Mouse (Mus musculus) midbrain, embryonic 16.5 days (tissue): ENCODE measurements around the gene Slc25a13. TPM values are rescaled to one million over a fixed set of nuclear protein-coding genes. Genes with fewer than 3 reads are reported as not detected.
"Not testable (repeated sequence)": the region's sequence is repeated elsewhere in the genome, so short reads cannot be mapped to it uniquely, and the experiment has no call there.

Experiments used
- ATAC-seq: fragments of 200-750 bp; cut with Nextera tagmentation; 2 replicates; pipeline ENCODE4 v1.8.0; 2017; ENCODE audit warnings: moderate TSS enrichment
- H3K27ac ChIP-seq: fragments of 300-500 bp; sonication (generic); 2 replicates; pipeline ENCODE4 v1.5.1; 2014; ENCODE audit warnings: mild to moderate bottlenecking, low read length, mixed read lengths
- H3K27me3 ChIP-seq: fragments of 300-500 bp; sonication (generic); 2 replicates; pipeline ENCODE4 v1.6.1; 2014; ENCODE audit warnings: low read depth, low read length, mixed read lengths; ENCODE audit not compliant: control insufficient read depth, insufficient read depth
- H3K36me3 ChIP-seq: fragments of 300-500 bp; sonication (generic); 2 replicates; pipeline ENCODE4 v1.6.1; 2014; ENCODE audit warnings: mild to moderate bottlenecking, low read length, moderate library complexity, mixed read lengths; ENCODE audit not compliant: control insufficient read depth, insufficient read depth
- H3K4me1 ChIP-seq: fragments of 300-500 bp; sonication (generic); 2 replicates; pipeline ENCODE4 v1.6.1; 2014; ENCODE audit warnings: mild to moderate bottlenecking, low read length, mixed read lengths; ENCODE audit not compliant: control insufficient read depth, insufficient read depth
- H3K4me2 ChIP-seq: fragments of 300-500 bp; sonication (generic); 2 replicates; pipeline ENCODE4 v1.6.1; 2014; ENCODE audit warnings: mild to moderate bottlenecking, low read length, mixed read lengths
- H3K4me3 ChIP-seq: fragments of 300-500 bp; sonication (generic); 2 replicates; pipeline ENCODE4 v1.5.1; 2014; ENCODE audit warnings: low read depth, mild to moderate bottlenecking, low read length, moderate library complexity, mixed read lengths
- H3K9ac ChIP-seq: fragments of 300-500 bp; sonication (generic); 2 replicates; pipeline ENCODE4 v1.6.1; 2014; ENCODE audit warnings: low read depth, low read length, mixed read lengths
- H3K9me3 ChIP-seq: fragments of 300-500 bp; sonication (generic); replicated peaks from 2 replicates; pipeline ENCODE4 v1.6.1; 2014; ENCODE audit warnings: mild to moderate bottlenecking, low read length, mixed read lengths; ENCODE audit not compliant: control insufficient read depth, poor library complexity, severe bottlenecking
- WGBS: fragments of 180-500 bp; shearing (Covaris S2); extraction: QIAGEN DNeasy Blood & Tissue Kit; methylation state at CpG from one replicate; pipeline ENCODE4 v1.1.7; 2014; 5-methylcytosine and 5-hydroxymethylcytosine counted together
- polyA plus RNA-seq: library from polyadenylated mRNA; unstranded; fragments of >200 nt; fragmentation: Nextera tagmentation; extraction: Ambion mirVana; gene quantifications from 2 replicates; pipeline ENCODE4 v1.2.1, GENCODE M21; 2015

Slc25a13 gene
- polyA plus RNA-seq, 1 experiment from 2014 or later, result 3.8 TPM

DNA sequence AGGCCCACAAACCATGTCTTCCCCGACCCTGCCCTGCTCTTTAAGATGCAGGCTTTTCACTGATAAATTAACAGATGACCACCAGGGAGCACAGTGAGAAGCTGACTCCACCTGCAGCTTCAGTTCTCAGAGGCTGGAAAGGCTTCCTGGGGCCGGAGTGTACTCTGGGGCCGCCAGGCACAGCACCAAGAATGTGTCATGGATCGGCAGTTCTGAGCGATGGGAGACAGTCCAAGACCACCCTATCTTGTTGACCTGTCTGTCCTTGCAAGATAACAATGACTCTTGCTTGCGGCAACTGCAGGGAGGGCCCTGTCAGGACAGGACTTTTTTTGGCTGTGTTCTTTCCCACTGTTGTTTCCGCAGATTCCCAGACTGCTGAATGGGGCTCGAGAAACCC lies 33.4 kb downstream of the Slc25a13 start:
- Histone ChIP-seq H3K9me3 (no peaks in the 10 kb centered on the region), H3K27ac (no peak overlapping the region), H3K9ac (no peak overlapping the region), H3K4me1 (no peaks in the 10 kb centered on the region), H3K4me3 (no peak overlapping the region), H3K27me3 (no peaks in the 10 kb centered on the region), H3K4me2 (no peak overlapping the region), H3K36me3 (no peaks in the 10 kb centered on the region)
- ATAC-seq, result no peak
- WGBS, result 58% methylated on average over 8 of the region's 8 CpGs

GRCm38 (mm10) chr6:6182191-6182590 lies 34.8 kb downstream of the Slc25a13 start:
- Histone ChIP-seq H3K4me2 (no peak overlapping the region), H3K4me1 (no peaks in the 10 kb centered on the region), H3K36me3 (no peaks in the 10 kb centered on the region), H3K27ac (no peak overlapping the region), H3K9ac (no peak overlapping the region), H3K27me3 (no peaks in the 10 kb centered on the region), H3K9me3 (no peaks in the 10 kb centered on the region), H3K4me3 (no peak overlapping the region)
- ATAC-seq, result no peak
- WGBS, result 98% methylated on average over 7 of the region's 7 CpGs

GRCm38 (mm10) chr6:6178341-6178740 lies 38.6 kb downstream of the Slc25a13 start:
- H3K4me1 ChIP-seq, H3K4me3 ChIP-seq, H3K27ac ChIP-seq, ATAC-seq, H3K4me2 ChIP-seq, H3K36me3 ChIP-seq, H3K27me3 ChIP-seq, H3K9ac ChIP-seq, H3K9me3 ChIP-seq: not testable (repeated sequence)
- WGBS, result 92% methylated on average over 15 of the region's 15 CpGs

DNA sequence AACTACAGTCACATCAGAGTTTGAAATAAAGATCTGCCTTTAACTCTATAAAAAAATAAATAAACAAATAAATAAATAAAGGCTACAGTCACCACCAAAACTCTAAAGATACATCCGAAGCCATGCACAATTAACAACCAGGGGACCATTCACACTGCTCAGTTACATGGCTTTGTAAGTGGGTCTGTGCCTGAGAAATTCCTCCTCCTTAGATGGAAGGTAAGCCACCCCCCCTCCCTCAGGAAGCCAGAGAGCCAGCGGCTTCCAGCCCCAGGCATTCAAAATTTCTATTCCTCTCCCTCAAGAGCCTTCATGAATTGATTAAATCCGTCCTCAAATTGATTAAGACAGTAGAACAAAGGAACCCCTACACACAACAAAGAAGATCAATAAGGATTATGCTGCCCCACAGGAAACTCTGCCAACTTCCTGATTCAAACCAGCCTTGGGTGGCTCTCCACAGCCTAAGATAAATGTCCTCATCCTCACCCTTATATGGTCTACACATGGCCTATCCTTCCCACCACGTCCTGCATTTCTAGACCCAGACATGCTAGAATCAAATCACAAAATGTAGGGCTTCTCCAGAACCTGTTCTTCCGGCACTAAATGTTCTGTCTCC lies 41.5 kb downstream of the Slc25a13 start:
- H3K4me1 ChIP-seq, result peaks cover 10% of the 10 kb centered on the region
- no peak overlapping the region for H3K27ac ChIP-seq
- WGBS, result 32% methylated on average over 5 of the region's 5 CpGs
- H3K36me3 ChIP-seq, result no peaks in the 10 kb centered on the region
- H3K4me2 ChIP-seq, result no peak overlapping the region
- H3K9me3 ChIP-seq, result no peaks in the 10 kb centered on the region
- no peak overlapping the region for H3K4me3 ChIP-seq
- no peak overlapping the region for H3K9ac ChIP-seq
- no peaks in the 10 kb centered on the region for H3K27me3 ChIP-seq
- peak; percentile 36; the same call in 1 of the 2 replicates for ATAC-seq

DNA sequence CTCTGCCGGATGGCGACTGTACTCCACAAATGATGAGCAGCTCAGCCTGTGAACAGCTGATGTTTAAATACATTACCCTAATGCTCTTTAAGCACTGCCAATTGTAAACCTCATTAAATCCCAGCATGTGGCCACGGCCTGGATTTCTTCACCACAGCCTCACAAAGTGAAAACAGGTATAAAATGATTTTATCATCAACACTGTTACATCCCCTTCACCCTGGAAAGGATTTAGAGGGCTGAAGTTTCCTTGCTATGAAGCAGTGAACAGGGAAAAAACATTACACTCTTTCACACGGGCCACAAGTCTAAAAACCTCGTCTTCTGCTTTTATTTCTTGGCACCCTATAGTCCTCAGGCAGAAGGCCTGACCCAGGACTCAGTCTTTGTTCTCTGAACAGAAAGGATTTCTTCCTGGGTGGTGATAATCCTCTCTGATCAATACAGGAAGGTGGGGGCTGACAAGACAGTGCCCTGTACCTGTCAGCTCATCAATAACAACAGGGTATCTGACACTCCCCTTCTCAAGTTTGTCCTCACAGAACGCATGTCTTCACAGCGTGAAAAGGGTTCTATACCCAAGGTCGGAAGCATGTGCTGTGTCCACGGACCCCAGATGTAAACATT lies 42.9 kb downstream of the Slc25a13 start:
- 13% methylated on average over 9 of the region's 9 CpGs for WGBS
- peak; percentile 72 for ATAC-seq
- Histone ChIP-seq H3K9ac (no peak overlapping the region), H3K4me2 (no peak overlapping the region), H3K9me3 (no peaks in the 10 kb centered on the region), H3K36me3 (no peaks in the 10 kb centered on the region), H3K4me3 (no peak overlapping the region), H3K27ac (no peak overlapping the region), H3K4me1 (peaks cover 10% of the 10 kb centered on the region), H3K27me3 (no peaks in the 10 kb centered on the region)

DNA sequence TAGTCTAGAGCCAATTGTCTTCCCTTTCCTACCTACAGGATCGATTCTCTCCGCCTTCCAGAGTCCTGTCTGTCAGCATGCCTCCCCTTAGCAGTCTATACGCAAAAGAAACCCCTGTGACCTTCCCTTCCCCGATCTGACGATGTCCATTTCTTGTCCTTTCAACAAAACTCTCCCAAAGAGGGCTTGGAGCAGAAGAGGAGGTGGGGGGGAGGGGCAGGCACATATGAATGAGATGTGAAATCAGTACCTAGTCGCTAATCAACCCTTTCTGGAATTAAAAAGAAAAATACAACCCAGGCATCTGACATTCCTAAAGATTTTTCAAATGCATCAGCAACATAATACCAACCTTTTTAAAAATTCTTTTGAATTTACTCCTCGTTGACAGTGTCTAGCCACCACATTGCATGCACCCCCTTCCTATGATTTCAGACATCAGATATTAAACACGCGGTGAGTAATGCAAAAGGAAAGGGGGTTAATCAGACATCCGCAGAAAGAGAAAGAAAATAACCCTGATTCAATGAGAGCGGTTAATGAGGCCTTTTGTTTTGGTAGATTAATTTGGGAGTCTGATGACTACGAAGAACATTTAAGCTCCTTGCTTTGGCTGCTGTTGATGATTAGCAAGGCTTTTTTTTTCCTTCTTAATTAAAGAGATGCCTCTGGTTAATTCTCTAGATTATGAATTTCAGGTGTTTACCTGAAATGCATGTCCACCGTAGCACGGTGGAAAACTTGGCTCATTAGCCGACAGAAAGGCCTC lies 43.6 kb downstream of the Slc25a13 start:
- Histone ChIP-seq H3K36me3 (no peaks in the 10 kb centered on the region), H3K4me1 (peaks cover 12% of the 10 kb centered on the region), H3K9ac (no peak overlapping the region), H3K4me3 (no peak overlapping the region), H3K4me2 (no peak overlapping the region), H3K27me3 (no peaks in the 10 kb centered on the region), H3K9me3 (no peaks in the 10 kb centered on the region), H3K27ac (no peak overlapping the region)
- WGBS, result 20% methylated on average over 15 of the region's 15 CpGs
- ATAC-seq, result peak; percentile 37; the same call in 1 of the 2 replicates

GRCm38 (mm10) chr6:6168566-6169134 lies 48.3 kb downstream of the Slc25a13 start:
- Histone ChIP-seq H3K4me2 (no peak overlapping the region), H3K4me1 (peaks cover 5% of the 10 kb centered on the region), H3K9me3 (no peaks in the 10 kb centered on the region), H3K27me3 (no peaks in the 10 kb centered on the region), H3K9ac (no peak overlapping the region), H3K4me3 (no peak overlapping the region), H3K27ac (no peak overlapping the region), H3K36me3 (no peaks in the 10 kb centered on the region)
- ATAC-seq, result no peak
- 63% methylated on average over 11 of the region's 11 CpGs for WGBS

- Histone ChIP-seq H3K9ac (no peak overlapping the region), H3K9me3 (no peaks in the 10 kb centered on the region), H3K27me3 (no peaks in the 10 kb centered on the region), H3K27ac (no peak overlapping the region), H3K4me2 (no peak overlapping the region), H3K4me3 (no peak overlapping the region), H3K36me3 (no peaks in the 10 kb centered on the region), H3K4me1 (peaks cover 10% of the 10 kb centered on the region)
- 87% methylated on average over 10 of the region's 10 CpGs for WGBS
- no peak for ATAC-seq
Measured at GRCm38 (mm10) chr6:6167339-6168126, 49.4 kb downstream of the Slc25a13 start.
